Mouse (Mus musculus) lung, postnatal 0 days (tissue): ENCODE measurements around the gene Mas1. TPM values are rescaled to one million over a fixed set of nuclear protein-coding genes. Genes with fewer than 3 reads are reported as not detected.

ENCODE experiments used
- ATAC-seq: fragments of 200-750 bp; cut with Nextera tagmentation; 2 replicates; pipeline ENCODE4 v1.8.0; 2017; ENCODE audit warnings: moderate library complexity
- DNase-seq: peaks from one replicate; pipeline ENCODE4 v3.0.0-alpha.2; 2016; ENCODE audit warnings: low spot score
- H3K27ac ChIP-seq: fragments of 300-500 bp; sonication (generic); 2 replicates; pipeline ENCODE4 v1.5.1; 2014; ENCODE audit warnings: antibody characterized with exemption, mild to moderate bottlenecking, low read length, mixed read lengths
- H3K27me3 ChIP-seq: fragments of 300-500 bp; sonication (generic); replicated peaks from 2 replicates; pipeline ENCODE4 v1.6.1; 2014; ENCODE audit warnings: low read length, mixed read lengths; ENCODE audit not compliant: insufficient read depth
- H3K36me3 ChIP-seq: fragments of 300-500 bp; sonication (generic); 2 replicates; pipeline ENCODE4 v1.6.1; 2014; ENCODE audit warnings: low read length, mixed read lengths; ENCODE audit not compliant: insufficient read depth
- H3K4me1 ChIP-seq: fragments of 300-500 bp; sonication (generic); 2 replicates; pipeline ENCODE4 v1.6.1; 2014; ENCODE audit warnings: antibody characterized with exemption, low read depth, low read length, mixed read lengths; ENCODE audit not compliant: insufficient read depth
- H3K4me2 ChIP-seq: fragments of 300-500 bp; sonication (generic); replicated peaks from 2 replicates; pipeline ENCODE4 v1.6.1; 2014; ENCODE audit warnings: low read depth, mild to moderate bottlenecking, low read length, moderate library complexity, mixed read lengths
- H3K4me3 ChIP-seq: fragments of 300-500 bp; sonication (generic); 2 replicates; pipeline ENCODE4 v1.5.1; 2014; ENCODE audit warnings: low read depth, low read length
- H3K9ac ChIP-seq: fragments of 300-500 bp; sonication (generic); replicated peaks from 2 replicates; pipeline ENCODE4 v1.6.1; 2014; ENCODE audit warnings: low read depth, mild to moderate bottlenecking
- H3K9me3 ChIP-seq: fragments of 300-500 bp; sonication (generic); 2 replicates; pipeline ENCODE4 v1.6.1; 2016; ENCODE audit warnings: low read length, mixed read lengths
- CTCF ChIP-seq: IDR thresholded peaks from 2 replicates; pipeline ENCODE4 v1.5.1; 2016; ENCODE audit warnings: antibody characterized with exemption, mild to moderate bottlenecking
- EP300 ChIP-seq: IDR thresholded peaks from 2 replicates; pipeline ENCODE4 v1.6.1; 2016; ENCODE audit warnings: antibody characterized with exemption, mild to moderate bottlenecking, control low read depth
- WGBS: fragments of 180-500 bp; shearing (Covaris S2); extraction: QIAGEN DNeasy Blood & Tissue Kit; methylation state at CpG from one replicate; pipeline ENCODE4 v1.1.7; 2014; 5-methylcytosine and 5-hydroxymethylcytosine counted together
- polyA plus RNA-seq: library from polyadenylated mRNA; unstranded; fragments of >200 nt; fragmentation: Nextera tagmentation; extraction: Ambion mirVana; gene quantifications from 2 replicates; pipeline ENCODE4 v1.2.1, GENCODE M21; 2015

The Mas1 gene
- 0.14 and 0.54 TPM in 2 replicates for polyA plus RNA-seq

GRCm38 (mm10) chr17:12868043-12868442 is at the start of gene Mas1:
Gene Mas1, minus strand, starts transcription at chr17:12868143.
- Histone ChIP-seq H3K36me3 (no peaks in the 10 kb centered on the region), H3K27me3 (0 out of 2 replicates have a peak, but pooled peaks cover 4% of the 10 kb centered on the region), H3K9me3 (no peaks in the 10 kb centered on the region), H3K27ac (no peak within 1 kb of the TSS), H3K4me2 (no peak within 1 kb of the TSS), H3K4me3 (no peak within 1 kb of the TSS), H3K4me1 (no peaks in the 10 kb centered on the region), H3K9ac (no peak within 1 kb of the TSS)
- TF ChIP-seq EP300 (no peak), CTCF (no peak)
- 33% methylated on average over 2 of the region's 2 CpGs for WGBS
- DNase-seq (no peak), ATAC-seq (no peak)

GRCm38 (mm10) chr17:12916588-12917380 is 48.8 kb upstream of the Mas1 start:
- H3K9ac ChIP-seq: peak overlapping the region; percentile 93
- peak overlapping the region; percentile 94 for H3K27ac ChIP-seq
- no peak for TF ChIP-seq EP300
- TF ChIP-seq CTCF: no peak
- peaks cover 3% of the 10 kb centered on the region; the same call in 1 of the 2 replicates for H3K4me1 ChIP-seq
- peak overlapping the region; percentile 82 for H3K4me2 ChIP-seq
- WGBS: under 1% methylated on average over 38 of the region's 40 CpGs
- H3K36me3 ChIP-seq: peaks cover 21% of the 10 kb centered on the region
- DNase-seq: peak; percentile 62
- H3K9me3 ChIP-seq: no peaks in the 10 kb centered on the region
- H3K4me3 ChIP-seq: peak overlapping the region; percentile 89
- peak; percentile 39 for ATAC-seq
- H3K27me3 ChIP-seq: no peaks in the 10 kb centered on the region

- H3K27me3 ChIP-seq: no peaks in the 10 kb centered on the region
- H3K36me3 ChIP-seq: peaks cover 22% of the 10 kb centered on the region
- H3K9me3 ChIP-seq: no peaks in the 10 kb centered on the region
- peaks cover 3% of the 10 kb centered on the region; the same call in 1 of the 2 replicates for H3K4me1 ChIP-seq
- peak within 1 kb of the TSS; percentile 82 for H3K4me2 ChIP-seq
- DNase-seq (peak; percentile 100), ATAC-seq (peak; percentile 99)
- peak within 1 kb of the TSS; percentile 89 for H3K4me3 ChIP-seq
- H3K9ac ChIP-seq: peak within 1 kb of the TSS; percentile 93
- TF ChIP-seq CTCF: no peak
- TF ChIP-seq EP300: no peak
- peak within 1 kb of the TSS; percentile 94 for H3K27ac ChIP-seq
- under 1% methylated on average over 56 of the region's 56 CpGs for WGBS
Observed at GRCm38 (mm10) chr17:12915881-12916583, 48.1 kb upstream of the Mas1 start, which contains the start of gene Mrpl18. Gene Mrpl18, minus strand, starts transcription at chr17:12916345.

- Histone ChIP-seq H3K4me2 (peak within 1 kb of the TSS; percentile 82), H3K4me3 (peak within 1 kb of the TSS; percentile 89), H3K36me3 (peaks cover 27% of the 10 kb centered on the region), H3K27ac (peak within 1 kb of the TSS; percentile 94), H3K9me3 (no peaks in the 10 kb centered on the region), H3K4me1 (peaks cover 3% of the 10 kb centered on the region; the same call in 1 of the 2 replicates), H3K27me3 (no peaks in the 10 kb centered on the region), H3K9ac (peak within 1 kb of the TSS; percentile 93)
- TF ChIP-seq CTCF (no peak), EP300 (no peak)
- WGBS: 2% methylated on average over 18 of the region's 18 CpGs
- no peak for ATAC-seq
- no peak for DNase-seq
Observed at GRCm38 (mm10) chr17:12915488-12915880, 47.5 kb upstream of the Mas1 start, which contains the start of gene Tcp1. Gene Tcp1, plus strand, starts transcription at chr17:12915701.

GRCm38 (mm10) chr17:12910391-12910790 is 42.4 kb upstream of the Mas1 start:
- no peak for DNase-seq
- Histone ChIP-seq H3K4me2 (no peak overlapping the region), H3K27ac (no peak overlapping the region), H3K36me3 (peaks cover 17% of the 10 kb centered on the region), H3K9ac (no peak overlapping the region), H3K9me3 (no peaks in the 10 kb centered on the region), H3K27me3 (no peaks in the 10 kb centered on the region), H3K4me1 (peaks cover 3% of the 10 kb centered on the region; the same call in 1 of the 2 replicates), H3K4me3 (no peak overlapping the region)
- WGBS: 79% methylated on average over 8 of the region's 8 CpGs
- no peak for ATAC-seq
- TF ChIP-seq CTCF (no peak), EP300 (no peak)
